Mouse (Mus musculus) liver, embryonic 11.5 days (tissue): ENCODE data around the gene Zfp710. TPM values are rescaled to one million over a fixed set of nuclear protein-coding genes. Genes with fewer than 3 reads are reported as not detected.

Source experiments
- ATAC-seq: fragments of 200-750 bp; cut with Nextera tagmentation; replicated peaks from 2 replicates; pipeline ENCODE4 v1.8.0; 2017; ENCODE audit warnings: moderate number of reproducible peaks, mild to moderate bottlenecking, moderate TSS enrichment, moderate library complexity; ENCODE audit not compliant: low FRiP score
- DNase-seq: peaks from one replicate; pipeline ENCODE4 v3.0.0-alpha.2; 2017; ENCODE audit warnings: low spot score
- H3K27ac ChIP-seq: fragments of 300-500 bp; sonication (generic); 2 replicates; pipeline ENCODE4 v1.5.1; 2014; ENCODE audit warnings: mild to moderate bottlenecking, low read depth, low read length, control low read depth
- H3K27me3 ChIP-seq: fragments of 300-500 bp; sonication (generic); replicated peaks from 2 replicates; pipeline ENCODE4 v1.6.1; 2014; ENCODE audit warnings: low read length, mixed read lengths; ENCODE audit not compliant: control insufficient read depth, insufficient read depth
- H3K36me3 ChIP-seq: fragments of 300-500 bp; sonication (generic); 2 replicates; pipeline ENCODE4 v1.6.1; 2014; ENCODE audit warnings: mild to moderate bottlenecking, low read length, moderate library complexity, mixed read lengths; ENCODE audit not compliant: control insufficient read depth, insufficient read depth
- H3K4me1 ChIP-seq: fragments of 300-500 bp; sonication (generic); replicated peaks from 2 replicates; pipeline ENCODE4 v1.6.1; 2014; ENCODE audit warnings: low read length, mixed read lengths; ENCODE audit not compliant: control insufficient read depth, insufficient read depth
- H3K4me2 ChIP-seq: fragments of 300-500 bp; sonication (generic); 2 replicates; pipeline ENCODE4 v1.6.1; 2014; ENCODE audit warnings: mild to moderate bottlenecking, control low read depth, moderate library complexity
- H3K4me3 ChIP-seq: fragments of 300-500 bp; sonication (generic); 2 replicates; pipeline ENCODE4 v1.5.1; 2014; ENCODE audit warnings: low read depth, low read length, control low read depth
- H3K9ac ChIP-seq: fragments of 300-500 bp; sonication (generic); 2 replicates; pipeline ENCODE4 v1.6.1; 2014; ENCODE audit warnings: low read depth, low read length, control low read depth
- H3K9me3 ChIP-seq: fragments of 300-500 bp; sonication (generic); 2 replicates; pipeline ENCODE4 v1.6.1; 2016; ENCODE audit warnings: low read length, inconsistent platforms, mixed read lengths; ENCODE audit not compliant: control insufficient read depth
- WGBS: fragments of 180-500 bp; shearing (Covaris S2); extraction: QIAGEN DNeasy Blood & Tissue Kit; methylation state at CpG from one replicate; pipeline ENCODE4 v1.1.7; 2014; 5-methylcytosine and 5-hydroxymethylcytosine counted together
- polyA plus RNA-seq: library from polyadenylated mRNA; unstranded; fragments of >200 nt; fragmentation: Nextera tagmentation; extraction: Ambion mirVana; gene quantifications from 2 replicates; pipeline ENCODE4 v1.2.1, GENCODE M21; 2014

The Zfp710 gene
- polyA plus RNA-seq, 1 experiment from 2014 or later: 11.8 TPM

DNA sequence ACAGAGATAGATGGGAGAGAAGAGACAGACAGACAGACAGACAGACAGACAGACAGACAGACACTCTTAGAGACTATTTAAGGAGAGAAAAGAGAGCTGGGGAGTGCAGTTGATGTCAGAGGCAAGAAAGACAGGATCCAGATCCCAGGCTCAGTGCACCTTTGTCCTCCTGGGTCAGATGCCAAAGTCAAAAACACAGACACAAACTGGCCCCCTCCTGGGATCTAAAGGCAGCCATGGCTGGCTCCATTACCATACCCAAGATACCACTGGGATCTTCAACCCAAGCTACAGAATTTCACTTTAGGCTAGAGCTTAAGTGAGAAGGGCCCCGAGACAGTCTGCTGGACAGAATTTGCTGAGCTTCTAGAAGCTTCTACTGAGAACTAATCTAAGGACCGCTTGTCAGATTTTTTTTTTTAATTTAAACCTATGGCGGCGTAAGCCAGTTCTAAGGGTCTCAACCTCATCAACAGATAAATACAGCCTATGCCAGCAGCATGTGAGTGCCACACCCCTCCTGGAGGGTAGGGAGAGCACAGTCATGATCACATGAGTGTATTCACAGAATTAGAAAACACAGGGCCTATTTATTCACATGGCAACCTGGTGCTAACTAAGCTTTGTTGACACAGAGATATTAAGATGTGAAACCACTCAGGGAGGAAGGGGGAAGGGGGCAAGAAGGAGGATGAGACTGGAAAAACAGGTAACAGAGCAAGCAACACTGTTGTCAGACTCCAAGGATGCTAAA, 81.2 kb downstream of the Zfp710 start:
- Histone ChIP-seq H3K36me3 (peaks cover 13% of the 10 kb centered on the region), H3K9me3 (no peaks in the 10 kb centered on the region; the same call in 1 of the 2 replicates), H3K9ac (no peak overlapping the region), H3K27ac (no peak overlapping the region), H3K4me1 (peaks cover 16% of the 10 kb centered on the region), H3K4me3 (no peak overlapping the region), H3K4me2 (no peak overlapping the region), H3K27me3 (no peaks in the 10 kb centered on the region)
- DNase-seq (no peak), ATAC-seq (no peak)
- WGBS: 92% methylated on average over 4 of the region's 4 CpGs

DNA sequence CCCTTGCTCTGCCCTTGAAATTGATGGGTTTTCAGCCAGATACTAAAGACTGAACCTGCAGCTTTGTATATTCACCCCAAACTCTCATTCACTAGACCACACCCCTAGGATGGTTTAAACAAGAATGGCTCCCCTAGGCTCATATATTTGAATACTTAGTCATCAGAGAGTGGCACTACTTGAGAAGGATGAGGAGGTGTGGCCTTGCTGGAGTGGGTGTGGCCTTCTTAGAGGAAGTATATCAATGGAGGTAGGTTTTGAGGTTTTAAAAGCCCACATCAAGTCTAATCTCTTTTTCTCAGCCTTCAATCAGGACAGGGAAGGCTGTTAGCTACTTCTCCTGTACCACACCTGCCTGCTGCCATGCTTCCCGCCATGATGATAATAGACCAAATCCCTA, 81.8 kb downstream of the Zfp710 start:
- 94% methylated on average over 1 of the region's 1 CpGs for WGBS
- no peaks in the 10 kb centered on the region for H3K27me3 ChIP-seq
- H3K4me1 ChIP-seq: peaks cover 22% of the 10 kb centered on the region
- no peak overlapping the region for H3K4me3 ChIP-seq
- H3K36me3 ChIP-seq: peaks cover 10% of the 10 kb centered on the region; the same call in 1 of the 2 replicates
- DNase-seq: no peak
- H3K4me2 ChIP-seq: no peak overlapping the region
- no peak overlapping the region for H3K27ac ChIP-seq
- no peak overlapping the region for H3K9ac ChIP-seq
- ATAC-seq: no peak
- H3K9me3 ChIP-seq: no peaks in the 10 kb centered on the region; the same call in 1 of the 2 replicates

GRCm38 (mm10) chr7:80111066-80112045, 86.7 kb downstream of the Zfp710 start:
- Histone ChIP-seq H3K9ac (no peak overlapping the region), H3K4me3 (no peak overlapping the region), H3K36me3 (peaks cover 3% of the 10 kb centered on the region; the same call in 1 of the 2 replicates), H3K27me3 (no peaks in the 10 kb centered on the region), H3K4me2 (peak overlapping the region; percentile 14; the same call in 1 of the 2 replicates), H3K27ac (no peak overlapping the region), H3K9me3 (no peaks in the 10 kb centered on the region; the same call in 1 of the 2 replicates), H3K4me1 (peaks cover 42% of the 10 kb centered on the region)
- ATAC-seq (no peak), DNase-seq (no peak)
- WGBS: 75% methylated on average over 9 of the region's 9 CpGs

GRCm38 (mm10) chr7:80113989-80114388, 89.4 kb downstream of the Zfp710 start:
- Histone ChIP-seq H3K4me3 (peak overlapping the region; percentile 87), H3K27ac (peak overlapping the region; percentile 57), H3K9me3 (no peaks in the 10 kb centered on the region), H3K27me3 (no peaks in the 10 kb centered on the region), H3K4me2 (peak overlapping the region; percentile 98), H3K4me1 (peaks cover 40% of the 10 kb centered on the region), H3K36me3 (no peaks in the 10 kb centered on the region; the same call in 1 of the 2 replicates), H3K9ac (peak overlapping the region; percentile 91)
- ATAC-seq (no peak), DNase-seq (no peak)
- 22% methylated on average over 10 of the region's 10 CpGs for whole genome bisulfite sequencing

DNA sequence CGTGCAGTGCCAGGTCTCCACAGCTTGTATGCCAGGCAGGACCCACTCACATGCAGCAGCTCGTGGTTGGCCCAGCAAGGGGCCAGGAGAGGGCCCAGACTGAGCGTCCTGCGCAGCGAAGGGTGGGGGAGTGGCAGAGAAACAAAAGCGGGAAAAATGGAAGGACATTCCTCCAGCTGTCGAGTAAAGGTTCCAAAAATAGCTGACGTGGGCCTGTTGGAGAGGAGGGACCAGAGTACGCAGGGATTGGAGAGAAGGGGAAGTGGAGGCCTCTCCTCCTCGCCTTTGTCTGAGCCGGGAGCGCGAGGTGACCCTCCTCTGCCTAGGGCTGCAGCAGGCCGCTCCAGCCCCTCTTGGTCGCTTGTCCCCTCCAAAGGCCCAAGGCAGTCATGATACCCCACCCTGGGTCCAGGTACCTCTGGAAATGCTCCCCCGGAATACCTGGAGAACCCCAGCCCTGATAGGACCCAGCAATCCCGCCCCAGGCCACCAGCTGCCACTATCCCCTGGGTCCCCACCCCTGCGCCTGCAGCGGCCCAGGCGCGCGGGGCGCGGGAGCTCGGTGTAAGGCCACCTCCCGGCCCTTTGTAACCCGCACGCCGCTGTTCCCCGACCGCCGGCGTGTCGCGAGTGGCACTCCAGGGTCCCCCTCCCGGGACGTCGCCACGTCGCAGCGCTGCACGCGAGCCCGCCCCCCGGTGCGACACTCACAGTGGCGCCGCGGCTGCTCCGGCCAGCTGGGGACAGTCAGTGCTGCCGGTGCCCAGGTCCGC, 90.0 kb downstream of the Zfp710 start:
- peaks cover 34% of the 10 kb centered on the region for H3K4me1 ChIP-seq
- no peaks in the 10 kb centered on the region; the same call in 1 of the 2 replicates for H3K36me3 ChIP-seq
- peak overlapping the region; percentile 57 for H3K27ac ChIP-seq
- H3K27me3 ChIP-seq: no peaks in the 10 kb centered on the region
- ATAC-seq (peak; percentile 75), DNase-seq (peak; percentile 74)
- WGBS: 1% methylated on average over 52 of the region's 52 CpGs
- H3K4me3 ChIP-seq: peak overlapping the region; percentile 87
- peak overlapping the region; percentile 91 for H3K9ac ChIP-seq
- H3K4me2 ChIP-seq: peak overlapping the region; percentile 98
- no peaks in the 10 kb centered on the region for H3K9me3 ChIP-seq

DNA sequence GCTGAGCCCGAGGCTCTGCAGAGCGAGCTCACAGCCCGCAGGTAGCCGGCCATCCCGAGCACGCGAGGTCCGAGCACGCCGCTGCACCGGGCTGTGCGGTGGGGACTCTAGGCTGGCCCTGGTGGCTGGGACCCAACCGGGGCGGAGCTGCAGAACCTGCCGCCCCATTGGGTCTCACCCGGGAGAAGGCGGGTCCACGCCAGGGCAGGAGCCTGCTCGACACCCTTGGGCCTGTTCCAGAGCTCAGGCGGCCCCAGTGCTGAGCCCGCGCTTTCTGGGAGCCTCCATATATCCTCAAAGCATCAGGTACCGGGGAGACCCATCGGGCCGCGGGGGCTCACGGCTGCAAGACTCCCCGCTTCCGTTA, 90.6 kb downstream of the Zfp710 start, which contains the start of gene Idh2:
Gene Idh2 (minus strand): TSS at position 169 of the 367 bp plus-strand sequence.
- Histone ChIP-seq H3K9ac (peak within 1 kb of the TSS; percentile 91), H3K27ac (peak within 1 kb of the TSS; percentile 57), H3K27me3 (no peaks in the 10 kb centered on the region), H3K4me2 (peak within 1 kb of the TSS; percentile 98), H3K4me3 (peak within 1 kb of the TSS; percentile 87), H3K4me1 (peaks cover 31% of the 10 kb centered on the region), H3K9me3 (no peaks in the 10 kb centered on the region), H3K36me3 (no peaks in the 10 kb centered on the region)
- under 1% methylated on average over 28 of the region's 29 CpGs for WGBS
- peak; percentile 98 for ATAC-seq
- peak; percentile 90 for DNase-seq

- H3K4me1 ChIP-seq: peaks cover 28% of the 10 kb centered on the region
- H3K9me3 ChIP-seq: no peaks in the 10 kb centered on the region
- H3K27ac ChIP-seq: no peak overlapping the region
- 0 out of 2 replicates have a peak overlapping the region, but pooled peaks have one; percentile 87 for H3K4me3 ChIP-seq
- DNase-seq (no peak), ATAC-seq (no peak)
- H3K27me3 ChIP-seq: no peaks in the 10 kb centered on the region
- peak overlapping the region; percentile 98; the same call in 1 of the 2 replicates for H3K4me2 ChIP-seq
- no peak overlapping the region for H3K9ac ChIP-seq
- H3K36me3 ChIP-seq: no peaks in the 10 kb centered on the region
- WGBS: 72% methylated on average over 2 of the region's 2 CpGs
These were observed 91.5 kb downstream of the Zfp710 start for GRCm38 (mm10) chr7:80116158-80116557.

DNA sequence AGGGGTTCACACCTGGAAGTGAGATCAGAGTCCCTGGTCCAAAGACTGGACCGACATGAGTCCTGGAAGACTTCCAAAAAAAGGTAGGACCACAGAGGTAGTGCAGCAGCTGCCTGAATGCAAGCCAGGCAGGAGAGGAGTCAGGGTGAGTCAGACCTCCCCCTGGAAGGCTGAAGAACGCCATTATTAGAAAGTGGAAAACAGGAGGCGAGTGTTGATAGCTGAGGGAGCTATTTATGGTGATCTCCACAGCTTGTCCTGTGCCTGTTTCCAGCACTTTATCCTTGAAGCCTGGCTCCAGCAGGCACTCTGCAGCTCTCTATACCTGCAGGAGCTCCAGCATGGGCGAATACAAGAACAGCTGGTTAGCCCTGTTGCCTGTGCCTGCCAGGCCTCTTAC, 94.6 kb downstream of the Zfp710 start:
- Histone ChIP-seq H3K4me1 (peaks cover 12% of the 10 kb centered on the region), H3K4me2 (no peak overlapping the region), H3K27ac (no peak overlapping the region), H3K9ac (no peak overlapping the region), H3K27me3 (no peaks in the 10 kb centered on the region), H3K36me3 (no peaks in the 10 kb centered on the region), H3K9me3 (no peaks in the 10 kb centered on the region), H3K4me3 (no peak overlapping the region)
- no peak for ATAC-seq
- 69% methylated on average over 4 of the region's 4 CpGs for WGBS
- no peak for DNase-seq
